Mouse (Mus musculus) G1E (cell line): Measurements from ENCODE around the gene Chm. TPM values are rescaled to one million over a fixed set of nuclear protein-coding genes. Genes with fewer than 3 reads are reported as not detected.
"Not testable (repeated sequence)": the region's sequence is repeated elsewhere in the genome, so short reads cannot be mapped to it uniquely, and the experiment has no call there.

Source experiments
- ATAC-seq: 2 replicates; pipeline ENCODE4 v1.8.0; 2016; ENCODE audit warnings: mild to moderate bottlenecking; ENCODE audit not compliant: insufficient number of reproducible peaks, poor library complexity, low FRiP score, severe bottlenecking; ENCODE audit errors: extremely low read depth
- DNase-seq: peaks from one replicate; pipeline ENCODE4 v3.0.0; 2012; ENCODE audit warnings: low spot score
- H3K27me3 ChIP-seq: 2 replicates; pipeline ENCODE4 v1.6.1; 2012; ENCODE audit warnings: mild to moderate bottlenecking, low read length, inconsistent platforms; ENCODE audit not compliant: insufficient read depth
- H3K36me3 ChIP-seq: replicated peaks from 2 replicates; pipeline ENCODE3; 2012; ENCODE audit warnings: mild to moderate bottlenecking, inconsistent platforms
- H3K4me1 ChIP-seq: 2 replicates; pipeline ENCODE4 v1.6.1; 2012; ENCODE audit warnings: low read depth, low read length, inconsistent platforms, mixed read lengths; ENCODE audit not compliant: insufficient read depth
- H3K4me3 ChIP-seq: 2 replicates; pipeline ENCODE4 v1.5.1; 2012; ENCODE audit warnings: low read depth, mild to moderate bottlenecking, inconsistent platforms, low read length, moderate library complexity, mixed read lengths
- H3K9me3 ChIP-seq: replicated peaks from 2 replicates; pipeline ENCODE4 v1.6.1; 2012; ENCODE audit warnings: inconsistent platforms
- CTCF ChIP-seq: IDR thresholded peaks from 2 replicates; pipeline ENCODE4 v1.5.1; 2012; ENCODE audit warnings: low read depth, low read length, inconsistent platforms, mixed read lengths
- GATA1 ChIP-seq: IDR thresholded peaks from 2 replicates; pipeline ENCODE4 v1.6.1; 2012; ENCODE audit warnings: borderline replicate concordance, low read length, inconsistent platforms, mixed read lengths
- GATA2 ChIP-seq: IDR thresholded peaks from 2 replicates; pipeline ENCODE4 v1.6.1; 2012; ENCODE audit warnings: low read depth, low read length, inconsistent platforms, borderline replicate concordance
- POLR2AphosphoS5 ChIP-seq: IDR thresholded peaks from 2 replicates; pipeline ENCODE4 v1.6.1; 2012; ENCODE audit warnings: low read depth, low read length, inconsistent platforms; ENCODE audit not compliant: insufficient replicate concordance
- TAL1 ChIP-seq: conservative IDR thresholded peaks from 2 replicates; pipeline ENCODE4 v1.6.1; 2012; ENCODE audit warnings: low read depth, low read length, inconsistent platforms, mixed read lengths
- polyA plus RNA-seq: library from polyadenylated mRNA; stranded (reverse); fragments of >175 nt; gene quantifications from 2 replicates; pipeline ENCODE4 v1.2.3, GENCODE M21; 2012
- total RNA-seq, 2 experiments: library from RNA; stranded (forward) in 1 of 2; stranded (reverse) in 1 of 2; fragments of 200-1000 nt in 1 of 2; fragments of >200 nt in 1 of 2; fragmentation: Nextera tagmentation in 1 of 2; gene quantifications; 2 replicates each; pipeline ENCODE4 v1.2.3; 2014 to 2017

Gene Chm
- 36.5 and 37.1 TPM in 2 replicates for total RNA-seq (2014; fragmentation: Nextera tagmentation)
- total RNA-seq (2017), result 29.7 and 37.2 TPM in 2 replicates
- polyA plus RNA-seq, result 0.97 and 0.99 TPM in 2 replicates

DNA sequence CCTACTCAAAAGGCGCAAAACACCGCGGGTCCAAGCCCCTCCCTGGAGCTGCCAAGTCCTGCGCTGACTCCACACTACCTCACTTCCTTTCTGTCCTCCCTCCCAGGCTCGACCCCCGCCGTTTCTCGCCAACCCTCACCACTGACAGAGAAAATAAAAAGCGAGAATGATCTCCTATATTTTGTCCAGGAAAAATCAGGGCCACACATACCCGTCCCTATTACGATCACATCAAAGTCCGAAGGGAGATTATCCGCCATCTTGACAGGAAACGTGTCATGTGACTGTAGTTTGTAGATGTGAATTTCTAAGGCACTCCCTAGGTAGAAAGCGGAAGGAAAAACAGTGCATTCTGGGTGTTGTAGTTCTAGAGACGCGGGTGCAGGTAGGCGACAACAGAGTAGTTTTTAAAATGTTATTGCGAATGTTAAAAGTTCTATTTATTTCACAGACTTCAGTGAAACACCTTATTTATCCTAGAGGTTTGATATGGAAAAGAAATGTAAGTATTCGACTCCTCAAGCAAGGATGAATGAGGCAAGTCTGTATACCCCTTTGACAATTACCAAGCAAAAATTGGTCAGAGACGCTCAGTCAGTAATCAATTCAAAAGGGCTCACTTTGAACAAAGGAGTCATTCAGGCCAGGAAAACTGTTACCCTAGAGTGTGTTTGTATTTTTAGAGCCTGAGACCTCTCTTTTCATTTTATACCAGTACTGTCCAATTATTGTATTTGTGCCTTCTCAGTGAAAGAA lies at the start of gene Chm:
TSS of gene Chm (minus strand) at position 288 of the 756 bp plus-strand sequence.
- TF ChIP-seq TAL1, result no peak
- TF ChIP-seq GATA2, result no peak
- TF ChIP-seq CTCF, result no peak
- no peak for TF ChIP-seq GATA1
- no peak for TF ChIP-seq POLR2AphosphoS5
- Histone ChIP-seq H3K36me3 (no peaks in the 10 kb centered on the region), H3K27me3 (no peaks in the 10 kb centered on the region), H3K9me3 (no peaks in the 10 kb centered on the region), H3K4me1 (no peaks in the 10 kb centered on the region; the same call in 1 of the 2 replicates), H3K4me3 (peak within 1 kb of the TSS; percentile 76)
- DNase-seq (peak; percentile 2), ATAC-seq (peak; percentile 96)

DNA sequence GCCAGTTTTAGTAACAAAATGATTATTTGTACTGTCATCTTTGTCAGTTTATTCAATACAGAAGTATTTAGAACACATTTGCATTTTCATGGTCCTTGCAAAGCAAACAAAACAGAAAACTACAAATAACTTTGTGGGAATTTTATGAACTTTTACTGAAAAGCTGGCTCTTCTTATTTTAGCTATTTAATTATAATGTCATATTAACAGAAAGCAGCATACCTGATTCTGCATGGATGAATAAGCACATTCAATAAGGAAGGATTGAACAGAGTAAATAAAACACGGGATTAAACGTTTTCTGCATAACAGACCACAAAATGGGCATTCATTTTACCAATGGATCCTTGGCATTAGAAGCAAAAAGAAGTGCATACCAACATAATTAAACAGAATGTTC lies 8.6 kb upstream of the Chm start:
- H3K9me3 ChIP-seq, result no peaks in the 10 kb centered on the region
- H3K4me3 ChIP-seq, result no peak overlapping the region
- no peaks in the 10 kb centered on the region for H3K27me3 ChIP-seq
- H3K4me1 ChIP-seq, result no peaks in the 10 kb centered on the region
- H3K36me3 ChIP-seq, result no peaks in the 10 kb centered on the region
- DNase-seq, result no peak
- no peak for TF ChIP-seq POLR2AphosphoS5
- TF ChIP-seq GATA1, result no peak
- no peak for TF ChIP-seq TAL1
- TF ChIP-seq CTCF, result no peak
- TF ChIP-seq GATA2, result no peak
- no peak for ATAC-seq

DNA sequence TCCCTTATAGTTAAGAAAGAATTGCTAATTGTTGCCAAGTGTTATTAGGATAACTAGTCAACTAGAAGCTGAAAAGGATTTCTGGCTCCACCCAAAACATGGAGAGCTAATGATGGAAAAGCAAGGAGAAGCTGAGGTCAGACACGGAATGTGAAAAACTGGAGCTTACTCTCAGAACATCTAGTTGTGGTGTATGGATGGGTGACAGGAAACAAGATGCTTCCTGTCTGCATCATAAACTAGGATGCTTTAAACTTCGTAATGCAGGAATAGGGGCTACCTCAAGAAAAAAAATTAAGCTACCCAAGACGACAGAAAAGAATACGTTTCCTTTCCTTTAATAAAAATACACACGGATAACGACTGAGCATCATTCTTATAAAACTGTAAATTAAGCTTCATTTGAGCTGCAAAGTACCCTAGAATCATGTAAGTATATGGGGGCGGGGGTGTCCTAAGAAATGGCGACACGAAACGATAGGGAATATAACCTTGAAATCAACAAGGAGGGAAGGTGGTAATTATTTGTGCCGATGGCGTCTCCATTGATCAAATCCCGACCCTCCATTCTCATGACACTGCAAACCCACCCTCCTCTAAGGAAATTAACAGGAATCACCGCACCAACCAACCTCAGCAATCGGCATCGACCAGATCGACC lies 618 bp downstream of the Chm start:
- ATAC-seq (no peak), DNase-seq (no peak)
- no peaks in the 10 kb centered on the region for H3K27me3 ChIP-seq
- peak overlapping the region; percentile 76 for H3K4me3 ChIP-seq
- no peaks in the 10 kb centered on the region; the same call in 1 of the 2 replicates for H3K4me1 ChIP-seq
- H3K36me3 ChIP-seq, result no peaks in the 10 kb centered on the region
- no peak for TF ChIP-seq TAL1
- no peak for TF ChIP-seq GATA1
- TF ChIP-seq GATA2, result no peak
- TF ChIP-seq POLR2AphosphoS5, result no peak
- TF ChIP-seq CTCF, result no peak
- H3K9me3 ChIP-seq, result no peaks in the 10 kb centered on the region

DNA sequence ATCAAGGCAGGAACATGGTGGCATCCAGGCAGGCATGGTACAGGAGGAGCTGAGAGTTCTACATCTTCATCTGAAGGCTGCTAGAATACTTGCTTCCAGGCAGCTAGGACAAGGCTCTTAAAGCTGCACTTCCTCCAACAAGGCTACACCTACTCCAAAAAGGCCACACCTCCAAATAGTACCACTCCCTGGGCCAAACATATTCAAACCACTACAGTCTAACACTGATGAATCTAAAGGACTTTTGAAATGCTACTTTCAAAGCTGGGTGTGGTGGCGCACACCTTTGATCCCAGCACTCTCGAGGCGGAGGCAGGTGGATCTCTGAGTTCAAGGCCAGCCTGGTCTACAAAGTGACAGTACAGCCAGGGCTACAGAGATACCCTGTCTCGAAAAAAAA lies 4.5 kb downstream of the Chm start:
- not testable (repeated sequence) for H3K27me3 ChIP-seq, H3K36me3 ChIP-seq, H3K4me1 ChIP-seq, H3K4me3 ChIP-seq, H3K9me3 ChIP-seq, ATAC-seq, DNase-seq

DNA sequence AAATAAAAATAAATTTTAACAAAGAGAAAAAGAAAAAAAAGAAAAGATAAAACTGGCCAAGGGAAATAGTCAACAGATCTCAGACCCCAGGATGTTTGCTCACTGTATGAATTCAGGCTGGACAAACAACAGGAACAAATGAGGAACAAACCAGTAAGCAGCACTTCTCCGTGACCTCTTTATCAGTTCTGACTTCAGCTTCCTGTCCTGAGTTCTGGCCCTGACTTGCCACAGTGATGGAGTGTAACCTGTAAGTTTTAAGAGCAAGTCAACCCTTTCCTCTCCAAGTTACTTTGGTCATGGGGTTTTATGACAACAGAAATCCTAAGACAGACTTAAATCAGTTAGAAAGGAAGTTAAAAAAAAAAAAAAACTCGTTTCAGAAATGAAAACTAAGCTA lies 12.6 kb downstream of the Chm start:
- H3K9me3 ChIP-seq, result no peaks in the 10 kb centered on the region
- TF ChIP-seq CTCF (no peak), POLR2AphosphoS5 (no peak), GATA1 (no peak), GATA2 (no peak), TAL1 (no peak)
- peaks cover 7% of the 10 kb centered on the region; the same call in 1 of the 2 replicates for H3K4me1 ChIP-seq
- H3K4me3 ChIP-seq, result no peak overlapping the region; the same call in 1 of the 2 replicates
- H3K27me3 ChIP-seq, result no peaks in the 10 kb centered on the region
- ATAC-seq, result peak; percentile 80
- DNase-seq, result no peak
- H3K36me3 ChIP-seq, result peaks cover 2% of the 10 kb centered on the region

DNA sequence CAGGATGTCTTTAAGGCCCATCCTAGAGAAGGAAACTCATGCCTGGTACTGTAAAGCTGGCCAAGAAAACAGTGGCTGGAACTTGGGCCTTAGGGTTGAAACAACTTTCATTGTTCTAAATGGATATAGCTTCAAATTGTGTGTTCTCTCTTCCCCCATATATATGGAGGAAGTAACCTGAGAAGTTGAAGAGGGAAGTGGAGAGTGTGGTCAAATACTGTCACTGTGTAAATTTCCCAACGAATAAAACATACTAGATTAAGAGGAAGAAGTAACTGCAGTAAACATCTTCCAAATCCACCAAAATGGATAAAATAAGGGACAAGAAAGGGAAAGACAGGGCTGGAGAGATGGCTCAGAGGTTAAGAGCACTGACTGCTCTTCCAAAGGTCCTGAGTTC lies 13.0 kb downstream of the Chm start:
- Histone ChIP-seq H3K9me3 (no peaks in the 10 kb centered on the region), H3K36me3 (peaks cover 2% of the 10 kb centered on the region), H3K4me1 (peaks cover 7% of the 10 kb centered on the region; the same call in 1 of the 2 replicates), H3K4me3 (no peak overlapping the region), H3K27me3 (no peaks in the 10 kb centered on the region)
- DNase-seq (no peak), ATAC-seq (no peak)
- no peak for TF ChIP-seq TAL1
- no peak for TF ChIP-seq GATA1
- TF ChIP-seq POLR2AphosphoS5, result no peak
- no peak for TF ChIP-seq GATA2
- TF ChIP-seq CTCF, result no peak
